Mouse (Mus musculus): ENCODE data around the gene Parp14.
"Not testable (repeated sequence)": the region's sequence is repeated elsewhere in the genome, so short reads cannot be mapped to it uniquely, and the experiment has no call there.

Gene Parp14

DNA sequence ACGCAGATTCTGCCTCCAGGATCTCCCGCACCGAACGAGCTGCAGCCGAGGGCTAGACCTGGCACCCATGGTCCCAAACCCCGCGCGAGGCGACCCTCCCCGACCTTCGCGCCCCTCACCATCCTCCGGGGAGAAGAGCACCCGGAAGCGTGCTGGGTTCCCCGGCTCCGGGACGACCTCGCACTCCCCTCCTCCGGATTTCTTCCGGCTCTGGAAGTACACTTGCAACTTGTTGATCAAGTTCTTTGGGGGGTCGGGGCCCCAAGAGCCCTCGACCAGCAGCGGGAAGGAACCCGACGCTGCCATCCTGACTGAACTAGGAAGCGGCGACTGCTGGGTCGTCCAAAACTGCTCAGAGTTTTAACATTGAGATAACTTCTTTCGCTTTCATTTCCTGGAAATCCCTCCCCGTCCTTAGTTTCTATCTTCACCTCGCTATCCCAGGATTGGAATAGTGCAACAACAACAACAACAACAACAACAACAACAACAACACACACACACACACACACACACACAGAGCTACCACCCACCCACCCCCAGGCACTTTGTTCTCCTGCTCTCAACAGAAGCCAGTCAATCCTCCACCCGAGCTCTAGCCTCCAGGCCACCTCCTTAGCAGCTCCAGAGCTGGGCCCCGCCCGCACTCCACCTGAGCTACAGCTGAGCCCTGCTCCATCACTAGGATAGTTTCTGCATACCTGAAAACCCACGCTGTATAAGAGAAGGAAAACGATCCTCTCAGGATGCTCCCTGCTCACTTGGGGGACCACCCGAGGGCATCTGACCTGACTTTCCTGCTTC is at the start of gene Parp14:
Gene Parp14, minus strand, starts transcription at position 497 of the 804 bp plus-strand sequence.
- DNase-seq (ENCODE audit: low spot score): peak; percentile 51

DNA sequence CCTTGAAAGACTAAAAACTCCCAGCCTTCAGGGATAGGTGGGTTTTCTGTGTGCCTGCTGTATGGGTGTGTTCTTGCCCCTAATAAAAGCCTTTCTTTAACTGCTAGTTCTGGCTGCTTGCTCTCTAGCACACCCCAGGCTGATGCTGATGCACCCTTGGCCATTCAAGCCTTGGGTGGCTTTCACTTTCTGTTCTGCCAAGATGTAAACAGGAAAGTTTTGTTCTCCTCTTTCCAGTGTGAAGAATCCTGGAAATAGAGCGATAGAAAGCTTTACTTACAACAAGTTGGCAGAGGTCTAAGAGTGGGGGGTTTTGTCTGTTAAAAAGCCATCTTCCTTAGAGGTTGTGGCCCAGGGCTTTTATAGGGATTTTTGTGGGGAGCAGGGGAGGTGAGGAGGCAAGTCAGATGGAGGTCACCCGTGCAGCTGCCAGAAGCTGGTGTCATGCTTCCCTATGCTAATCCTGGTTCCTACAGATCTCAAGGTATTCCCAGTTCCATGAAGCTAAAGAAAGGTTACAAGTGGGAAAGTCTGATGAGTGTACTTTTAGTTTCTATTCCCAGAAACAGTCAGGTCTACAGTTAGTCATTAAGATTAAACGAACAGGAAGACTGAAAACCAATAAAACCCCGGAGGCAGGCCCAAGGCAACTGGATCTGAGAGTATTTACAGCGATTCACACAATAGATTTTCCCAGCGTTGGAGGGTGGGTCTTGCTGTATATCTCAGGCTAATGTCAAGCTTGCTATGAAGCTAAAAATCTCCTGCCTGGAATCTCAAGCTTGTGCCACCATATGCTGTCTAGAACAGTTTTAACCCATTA is 47.6 kb upstream of the Parp14 start:
- DNase-seq (ENCODE audit: low spot score): no peak

DNA sequence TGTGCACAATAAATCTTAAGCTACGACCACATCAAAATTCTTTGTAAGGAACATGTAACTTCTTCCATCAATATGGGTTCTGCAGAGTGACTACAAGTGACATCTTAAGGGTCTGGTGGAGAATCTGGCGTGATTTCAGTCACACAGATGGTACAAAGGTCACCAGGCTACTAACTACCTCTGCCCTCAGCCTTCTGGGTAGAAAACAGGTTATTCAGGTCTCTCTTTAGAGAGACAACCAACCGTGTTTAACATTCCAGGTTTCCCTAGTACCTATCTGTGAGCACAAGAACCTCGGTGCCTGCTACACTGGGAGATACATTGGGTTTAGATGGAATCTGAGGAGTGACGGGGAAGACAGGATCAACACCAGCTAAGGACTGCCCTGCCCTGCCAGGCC is 43.0 kb upstream of the Parp14 start:
- no peak for DNase-seq (ENCODE audit: low spot score)

DNA sequence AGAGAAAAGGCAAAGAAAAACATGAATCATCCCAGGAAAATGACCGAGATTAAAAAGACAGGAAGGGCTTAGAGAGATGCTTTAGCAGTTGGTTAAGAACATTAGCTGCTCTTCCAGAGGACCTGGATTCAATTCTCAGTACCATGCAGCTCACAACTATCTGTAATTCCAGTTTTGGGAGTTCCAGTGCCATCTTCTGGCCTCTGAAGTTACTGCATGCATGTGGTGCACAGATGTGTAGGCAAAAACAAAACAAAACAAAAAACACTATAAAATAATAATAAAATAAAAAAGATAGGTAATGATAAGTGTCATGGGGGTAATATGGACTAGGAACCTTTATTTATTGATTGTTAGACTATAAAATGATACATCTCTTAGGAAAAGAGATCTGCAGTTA is 42.2 kb upstream of the Parp14 start:
- DNase-seq (ENCODE audit: low spot score): no peak

DNA sequence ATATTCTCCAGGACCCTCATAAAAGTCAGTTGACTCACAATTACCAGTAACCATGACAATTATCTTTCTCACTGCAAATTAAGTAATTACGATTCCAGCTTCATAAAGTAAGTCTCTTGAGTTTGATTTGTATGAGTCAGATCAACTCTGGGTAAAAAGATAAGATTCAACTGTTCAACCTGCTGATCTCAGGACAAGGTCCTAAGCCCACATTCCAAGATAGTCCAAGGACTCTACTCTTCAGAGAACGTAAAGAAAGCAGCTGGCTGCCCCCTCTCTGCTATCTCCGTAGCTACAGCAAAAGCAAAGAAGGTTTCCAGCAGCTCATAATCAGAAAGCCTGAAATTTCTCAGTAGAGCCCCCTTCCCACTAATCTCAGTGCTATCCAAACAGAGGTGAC is 40.1 kb upstream of the Parp14 start:
- no peak for DNase-seq (ENCODE audit: low spot score)

DNA sequence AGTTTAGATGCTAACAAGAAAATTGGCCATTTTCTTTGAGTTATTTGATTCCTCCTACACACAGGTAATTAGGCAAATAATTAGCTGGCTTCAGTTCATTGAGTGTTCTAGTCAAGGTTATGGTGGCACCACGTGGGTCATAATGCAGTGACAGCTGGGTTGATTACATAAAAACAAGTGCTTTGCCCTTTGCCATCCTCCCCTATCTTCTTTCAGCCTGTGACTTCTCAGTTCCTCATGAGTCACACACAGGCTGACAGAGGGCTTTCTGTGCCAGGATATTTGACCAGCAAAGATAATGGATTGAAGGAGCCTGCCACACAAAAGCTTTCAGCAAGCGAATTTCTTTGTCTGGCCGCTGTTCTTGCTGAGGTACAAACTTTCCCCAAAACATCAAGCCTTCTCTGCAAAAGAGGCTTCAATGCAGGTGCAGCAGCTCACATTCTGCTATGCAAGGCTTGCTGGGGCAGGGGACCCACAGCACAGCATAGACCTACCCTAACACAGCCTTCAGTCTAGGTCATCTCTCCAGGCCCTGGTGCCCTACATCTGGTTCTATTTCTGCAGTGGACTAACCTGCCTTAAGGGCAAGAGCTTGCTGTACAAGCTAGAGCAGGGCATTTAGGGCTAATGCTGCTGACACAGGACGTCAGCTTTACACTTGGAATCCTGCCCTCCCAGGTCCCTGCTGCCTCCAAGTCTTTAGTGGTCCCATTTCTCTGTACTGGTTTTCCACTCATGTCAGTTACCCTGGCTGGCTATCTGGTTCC is 36.3 kb upstream of the Parp14 start:
- DNase-seq (ENCODE audit: low spot score): no peak

DNA sequence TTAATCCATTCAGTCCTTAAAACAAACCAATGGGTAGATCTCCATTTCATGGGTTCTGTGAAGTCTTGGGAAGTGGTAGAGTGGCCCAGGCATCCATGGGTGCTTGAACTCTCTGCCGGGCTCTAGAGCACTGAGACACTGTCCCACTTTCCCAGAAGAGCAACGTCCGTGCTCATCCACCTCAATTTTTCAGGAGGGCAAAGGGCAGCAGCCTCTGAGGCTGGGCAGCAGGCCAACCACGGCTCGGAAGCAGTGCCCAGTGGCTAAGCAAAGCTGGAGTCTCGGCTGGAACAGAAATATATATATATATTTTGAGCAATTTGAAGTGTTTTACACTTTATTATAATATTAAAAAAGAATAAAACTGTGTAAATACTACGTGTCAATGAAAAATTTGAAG is 35.5 kb upstream of the Parp14 start:
- no peak for DNase-seq (ENCODE audit: low spot score)

DNA sequence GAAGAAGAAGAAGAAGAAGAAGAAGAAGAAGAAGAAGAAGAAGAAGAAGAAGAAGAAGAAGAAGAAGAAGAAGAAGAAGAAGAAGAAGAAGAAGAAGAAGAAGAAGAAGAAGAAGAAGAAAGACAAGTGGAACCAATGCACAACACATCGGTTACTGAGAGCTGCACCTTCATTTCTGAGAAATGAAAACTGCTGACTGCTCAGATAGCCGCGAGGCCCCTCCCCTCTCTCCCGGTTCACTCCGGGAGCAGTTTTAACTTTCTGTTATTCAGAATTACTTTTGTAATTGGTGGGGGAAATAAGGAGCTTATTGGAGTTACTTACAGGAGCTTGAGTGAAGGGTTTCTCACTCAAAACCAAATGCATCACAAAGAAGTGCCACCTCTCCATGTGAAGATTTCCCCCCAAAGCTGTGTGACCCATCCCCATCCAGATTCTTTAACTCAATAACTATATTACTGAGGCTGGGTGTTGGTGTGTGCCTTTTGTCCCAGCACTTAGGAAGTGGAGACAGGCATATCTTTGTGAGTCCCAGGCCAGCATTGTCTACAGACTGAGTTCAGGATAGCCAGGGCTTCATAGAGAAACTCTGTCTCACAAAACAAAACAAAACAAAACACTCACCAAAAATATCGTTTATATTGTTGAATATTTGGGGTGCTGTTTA is 34.6 kb upstream of the Parp14 start:
- no peak for DNase-seq (ENCODE audit: low spot score)

DNA sequence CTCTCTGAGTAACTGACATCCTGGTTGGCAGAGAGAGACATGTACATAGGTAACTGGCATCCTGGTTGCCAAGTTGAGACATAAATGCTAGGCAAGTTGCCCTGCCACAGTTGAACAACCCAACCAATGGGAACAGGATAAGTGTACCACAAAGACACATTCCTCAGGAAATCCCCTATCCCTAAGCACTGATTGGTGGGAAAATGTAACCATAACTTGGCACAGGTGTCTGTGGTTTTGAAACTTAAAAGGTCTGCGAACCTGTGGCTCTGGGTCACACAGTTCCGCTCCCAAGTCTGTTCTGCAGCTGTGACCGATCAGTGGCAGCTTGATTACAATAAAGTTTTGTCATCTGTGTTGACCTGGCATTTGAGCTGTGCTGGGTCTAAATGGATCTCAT is 34.0 kb upstream of the Parp14 start:
- no peak for DNase-seq (ENCODE audit: low spot score)

DNA sequence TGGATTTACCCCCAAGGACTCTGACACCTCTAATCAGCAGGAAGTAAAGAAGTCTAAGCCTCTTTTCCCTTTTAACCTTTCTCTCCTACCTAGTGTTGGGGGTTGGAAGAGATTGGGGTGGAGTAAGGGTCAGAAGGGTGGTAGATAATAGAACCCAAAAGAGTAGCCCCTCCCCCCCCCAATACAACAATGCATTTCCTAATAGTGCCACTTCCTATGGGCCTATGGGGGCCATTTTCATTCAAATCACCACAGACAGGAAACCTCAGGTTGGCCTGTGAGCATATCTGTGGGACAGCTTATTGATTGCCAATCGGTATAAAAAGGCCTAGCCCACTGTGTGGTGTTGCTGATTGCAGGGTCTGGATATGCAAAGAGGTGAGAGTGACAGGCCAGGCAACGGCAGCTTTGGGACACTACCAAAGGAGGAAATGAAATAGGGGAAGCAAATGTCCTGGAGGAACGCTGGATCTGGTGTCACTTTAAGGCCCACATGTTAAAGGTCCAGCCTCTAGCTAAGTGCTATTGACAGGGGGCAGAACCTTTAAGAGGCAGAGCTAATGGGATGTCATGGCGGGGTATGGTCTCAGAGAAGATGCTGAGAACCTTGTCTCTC is 32.9 kb upstream of the Parp14 start:
- no peak for DNase-seq (ENCODE audit: low spot score)

DNA sequence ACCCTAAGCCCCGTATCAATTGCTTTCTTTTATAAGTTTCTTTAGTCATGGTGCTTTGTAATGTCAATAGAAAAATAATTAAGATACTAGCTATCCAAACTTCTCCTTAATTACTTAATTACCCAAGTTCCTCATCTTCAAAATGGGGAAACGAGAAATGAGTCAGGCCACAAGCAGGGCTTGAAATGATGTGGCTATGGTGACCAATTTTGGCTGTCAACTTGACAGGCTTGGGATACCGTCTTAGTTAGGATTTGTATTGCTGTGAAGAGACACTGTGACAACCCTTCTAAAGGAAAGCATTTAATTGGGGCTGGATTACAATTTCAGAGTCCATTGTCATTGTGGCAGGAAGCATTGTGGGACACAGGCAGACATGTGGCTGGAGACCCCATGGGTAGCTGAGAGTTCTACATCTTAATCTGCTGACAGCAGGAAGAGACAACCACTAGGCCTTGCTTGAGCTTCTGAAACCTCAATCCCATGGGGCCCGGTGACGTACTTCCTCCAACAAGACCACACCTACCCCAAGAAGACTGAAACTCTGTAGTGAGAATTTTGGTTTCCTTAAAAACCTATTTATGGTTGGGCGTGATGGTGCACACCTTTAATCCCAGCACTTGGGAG is 31.8 kb upstream of the Parp14 start:
- DNase-seq (ENCODE audit: low spot score): no peak

DNA sequence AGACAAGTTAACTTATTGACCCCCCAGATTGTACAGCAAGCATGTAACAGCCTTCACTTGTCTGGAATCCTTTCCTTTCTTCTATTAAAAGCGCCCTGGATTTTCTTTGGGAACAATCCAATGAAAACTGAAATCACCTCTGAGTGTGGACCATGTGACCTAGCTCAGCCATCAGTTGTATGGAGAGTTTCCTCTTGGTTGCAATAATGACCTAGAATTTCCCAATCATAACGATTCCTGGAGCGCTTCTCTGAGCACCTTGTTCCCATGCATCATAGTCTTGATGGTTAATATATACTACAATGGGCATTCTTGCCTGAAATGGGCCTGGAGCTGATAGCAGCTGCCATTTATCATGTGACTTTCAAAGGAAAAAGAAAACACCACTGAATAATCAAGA is 29.2 kb upstream of the Parp14 start:
- no peak for DNase-seq (ENCODE audit: low spot score)

DNA sequence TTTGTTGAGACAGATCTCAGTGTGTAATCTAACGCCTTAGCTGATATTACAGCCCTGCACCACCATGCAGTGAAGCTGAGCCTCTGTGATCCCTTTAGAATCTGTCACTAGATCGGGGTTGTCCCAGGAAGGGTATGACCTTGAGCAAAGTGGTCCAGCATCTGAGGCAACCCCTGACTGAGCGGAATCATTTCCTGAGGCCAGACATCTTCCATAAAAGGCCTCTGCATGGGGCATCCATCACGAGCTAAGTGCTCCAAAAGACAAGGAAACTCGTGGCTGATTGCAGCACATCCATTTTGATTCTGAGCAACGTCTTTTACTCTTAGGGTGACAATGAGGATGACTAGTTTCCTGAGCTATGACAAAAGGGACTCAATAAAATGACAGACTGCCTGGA is 23.7 kb upstream of the Parp14 start:
- DNase-seq (ENCODE audit: low spot score): no peak

DNA sequence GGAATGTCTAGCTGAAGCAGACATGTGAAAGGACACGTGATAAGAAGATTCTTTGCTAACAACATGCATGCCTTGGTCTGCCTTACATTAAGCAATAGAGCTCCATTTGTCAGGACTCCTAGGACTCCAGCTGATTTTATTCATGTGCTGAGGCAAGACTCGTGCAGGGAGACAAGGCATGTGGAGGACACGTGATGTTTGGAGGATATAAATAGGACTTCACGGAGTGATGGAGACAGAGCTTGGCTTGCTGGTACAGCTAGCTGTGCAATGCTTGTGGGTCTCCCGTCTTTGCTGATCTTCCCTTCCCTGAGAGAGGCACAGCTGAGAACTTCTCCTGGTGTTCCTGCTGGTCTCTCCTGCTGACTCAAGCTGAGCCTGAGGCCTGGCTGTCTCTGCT is 20.3 kb upstream of the Parp14 start:
- DNase-seq (ENCODE audit: low spot score): not testable (repeated sequence)

DNA sequence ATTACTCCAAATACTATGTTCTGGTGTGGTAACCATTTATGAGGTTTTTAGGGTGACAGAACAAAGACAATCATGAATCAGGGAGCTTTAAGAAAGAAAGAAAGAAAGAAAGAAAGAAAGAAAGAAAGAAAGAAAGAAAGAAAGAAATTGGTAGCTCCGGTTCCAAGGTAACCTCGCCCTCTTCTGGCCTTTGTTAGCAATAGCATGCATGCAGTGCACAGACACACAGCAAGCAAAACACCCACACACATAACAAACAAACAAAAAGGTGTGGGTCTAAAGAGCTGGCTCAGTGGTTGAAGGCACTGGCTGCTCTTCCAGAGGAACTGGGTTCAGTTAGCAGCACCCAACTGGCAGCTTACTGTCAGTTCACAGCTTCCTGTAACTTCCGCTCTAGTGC is 19.3 kb upstream of the Parp14 start:
- DNase-seq (ENCODE audit: low spot score): no peak

DNA sequence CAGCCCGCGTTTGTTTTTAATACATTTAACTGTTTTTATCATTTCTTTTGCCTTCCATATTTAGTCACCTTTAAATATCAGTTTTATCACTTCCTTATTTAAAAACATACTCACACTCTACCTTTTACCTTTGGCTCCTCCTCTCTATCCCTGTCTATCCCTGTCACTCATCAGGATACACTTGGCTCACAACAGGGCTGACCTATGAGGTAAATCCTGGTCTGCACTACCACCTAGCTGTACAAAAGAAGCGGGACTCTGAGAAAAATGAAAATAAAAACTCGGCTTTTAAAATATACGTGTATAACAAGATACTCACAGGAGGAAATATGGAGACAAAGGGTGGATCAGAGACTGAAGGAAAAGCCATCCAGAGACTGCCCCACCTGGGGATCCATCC is 17.6 kb upstream of the Parp14 start:
- DNase-seq (ENCODE audit: low spot score): no peak

DNA sequence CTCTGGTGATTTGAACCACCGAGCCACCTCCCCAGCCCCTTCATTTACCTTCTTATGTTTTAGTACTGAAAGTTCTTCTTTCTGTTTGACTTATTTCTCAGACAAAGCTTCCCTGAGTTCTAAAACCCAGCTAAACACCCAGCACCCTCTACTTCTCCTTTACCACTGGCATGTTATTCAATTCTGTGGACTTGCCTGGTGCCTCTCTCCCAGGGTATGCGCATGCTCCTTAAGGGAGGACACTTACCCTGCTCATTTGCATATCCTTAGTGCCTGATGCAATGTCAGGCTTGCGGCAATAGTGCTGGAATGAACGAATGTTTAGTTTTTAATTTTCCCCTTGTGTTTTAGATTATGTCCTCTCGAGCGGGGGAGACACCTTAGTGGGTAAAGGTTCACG is 16.8 kb upstream of the Parp14 start:
- DNase-seq (ENCODE audit: low spot score): no peak

DNA sequence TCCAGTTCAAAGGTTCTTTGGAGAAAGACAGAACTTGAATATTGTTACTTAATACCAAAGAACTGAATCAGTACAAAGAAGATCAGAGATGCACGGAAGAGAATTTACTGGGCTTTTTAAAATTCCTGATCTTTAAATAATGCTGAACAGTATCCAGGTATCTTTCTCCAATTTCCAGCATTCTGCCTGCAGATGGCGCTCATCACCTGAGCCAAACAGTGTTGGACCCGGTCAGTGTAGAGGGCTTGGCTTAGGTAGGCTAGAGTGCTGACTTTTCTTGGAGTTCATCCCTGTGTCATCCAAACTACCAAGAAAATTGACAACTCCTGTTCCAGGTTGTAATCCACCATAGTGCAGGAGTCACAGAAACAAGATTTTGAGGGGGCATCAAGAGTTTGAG is 3.1 kb upstream of the Parp14 start:
- DNase-seq (ENCODE audit: low spot score): peak; percentile 37

DNA sequence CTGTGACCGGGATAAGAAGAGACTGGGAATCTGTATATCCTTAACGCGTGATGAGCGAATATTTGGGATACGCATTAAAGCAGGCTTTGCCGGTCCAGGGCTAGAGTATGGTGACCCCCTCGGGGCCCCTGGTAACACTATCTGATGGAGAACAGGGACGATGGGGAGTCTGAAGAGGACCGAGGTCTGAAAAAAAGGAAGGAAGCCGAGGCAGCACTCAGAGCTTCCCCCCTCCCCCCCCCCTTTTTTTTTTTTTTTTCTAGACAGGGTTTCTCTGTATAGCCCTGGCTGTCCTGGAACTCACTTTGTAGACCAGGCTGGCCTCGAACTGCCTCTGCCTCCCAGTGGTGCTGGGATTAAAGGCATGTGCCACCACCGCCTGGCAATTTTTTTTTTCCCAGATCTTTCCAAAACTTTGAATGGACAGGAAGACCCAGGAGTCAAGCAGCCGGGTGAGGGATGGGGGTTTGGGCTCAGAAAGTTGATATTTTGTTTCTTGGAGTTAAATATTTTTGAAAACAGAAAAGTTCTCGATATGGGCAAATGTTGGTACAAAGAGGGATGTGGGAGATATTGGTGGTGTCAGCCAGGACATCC is 1.2 kb upstream of the Parp14 start:
- DNase-seq (ENCODE audit: low spot score): no peak

DNA sequence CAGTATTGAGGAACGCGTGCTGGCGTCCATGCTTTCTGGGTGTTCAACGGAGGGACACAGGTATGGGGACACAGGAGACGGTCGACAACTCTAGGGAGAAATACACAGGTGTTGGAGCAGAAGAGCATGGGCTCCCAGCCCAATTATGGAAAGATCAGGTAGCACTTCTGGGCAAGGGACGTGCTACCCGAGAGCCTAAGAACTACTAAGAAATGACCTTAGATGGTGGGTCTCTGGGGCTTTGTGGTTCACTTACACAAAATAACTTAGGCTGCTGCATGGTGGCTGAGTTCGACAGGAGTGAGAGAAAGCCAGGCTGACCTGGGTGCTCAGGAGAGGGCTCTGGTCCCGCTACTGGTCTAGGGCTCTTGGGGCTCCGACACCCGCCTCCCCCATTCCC is 554 bp upstream of the Parp14 start:
- DNase-seq (ENCODE audit: low spot score): no peak

DNA sequence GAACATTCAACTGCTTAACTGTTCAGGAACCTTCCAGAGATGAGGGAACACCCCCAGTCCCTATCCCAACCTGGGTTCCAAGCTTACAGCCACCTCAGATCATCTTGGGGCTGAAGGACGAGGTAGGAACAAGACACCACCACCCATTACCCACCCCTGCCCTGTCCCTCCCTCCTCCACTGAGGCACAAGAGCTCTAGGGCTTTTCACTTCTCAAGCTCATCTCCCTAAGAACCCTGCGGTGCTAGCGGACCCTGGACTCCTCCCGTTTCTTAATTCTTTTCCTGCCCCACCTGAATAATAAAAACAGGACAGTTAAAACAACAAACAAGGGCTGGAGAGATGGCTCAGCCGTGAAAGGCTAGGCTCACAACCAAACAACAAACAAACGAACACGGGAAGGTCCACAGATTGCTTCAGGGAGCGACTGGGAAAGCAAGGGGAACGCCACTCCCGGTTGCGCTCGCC is 730 bp downstream of the Parp14 start:
- no peak for DNase-seq (ENCODE audit: low spot score)

Measured in spleen, adult 12 weeks (tissue).